Mouse (Mus musculus): Measurements from ENCODE around the gene Sox6.

- no peak for TF ChIP-seq POLR2A (IDR thresholded peaks at IDR 0.05; ENCODE audit: borderline replicate concordance, low read depth, low read length)
- TF ChIP-seq CTCF (IDR thresholded peaks at IDR 0.05; ENCODE audit: low read depth, low read length), result no peak
These were observed 585.4 kb downstream of the Sox6 start for GRCm38 (mm10) chr7:115453042-115453712.
